Mouse (Mus musculus): ENCODE data around the gene Cdc27.

DNA sequence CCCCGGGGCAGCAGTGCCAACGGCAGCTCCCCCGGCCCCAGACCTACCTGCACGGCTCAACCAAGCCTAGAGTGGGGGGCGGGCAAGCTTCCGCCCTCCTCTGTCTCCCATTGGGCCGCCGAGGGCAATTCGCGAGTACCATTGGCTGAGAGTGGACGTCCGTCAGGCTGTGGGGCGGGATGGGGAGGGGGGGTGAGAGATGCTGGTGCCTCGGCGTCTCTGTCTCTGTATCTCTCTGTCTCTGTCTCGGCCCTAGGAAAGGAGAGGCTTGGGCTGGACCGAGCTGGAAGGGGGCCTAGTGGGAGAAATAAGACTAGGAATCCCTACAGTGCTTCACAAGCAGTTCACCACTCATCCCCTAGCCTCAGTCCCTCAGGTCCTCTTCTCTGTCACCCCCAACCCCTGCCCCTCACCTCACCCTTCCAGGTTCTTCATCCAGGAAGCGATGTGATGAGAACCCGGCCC is 81.0 kb downstream of the Cdc27 start:
- TF ChIP-seq POLR2A (IDR thresholded peaks at IDR 0.05; ENCODE audit: borderline replicate concordance, extremely low read depth, insufficient read depth, insufficient read length, poor library complexity, severe bottlenecking) (peak; percentile 35; the same call in 1 of the 2 replicates), CTCF (IDR thresholded peaks at IDR 0.05; ENCODE audit: borderline replicate concordance, extremely low read depth, insufficient read depth, insufficient read length) (no peak)

Data from brain, embryonic 14.5 days (tissue).